Mouse (Mus musculus): ENCODE measurements at regions not wholly inside any gene's neighbourhood (a gene's known extent, or its start where the extent isn't known, plus 50 kb on each side); places are given as distances from the start of the nearest gene placed in this dataset.

DNA sequence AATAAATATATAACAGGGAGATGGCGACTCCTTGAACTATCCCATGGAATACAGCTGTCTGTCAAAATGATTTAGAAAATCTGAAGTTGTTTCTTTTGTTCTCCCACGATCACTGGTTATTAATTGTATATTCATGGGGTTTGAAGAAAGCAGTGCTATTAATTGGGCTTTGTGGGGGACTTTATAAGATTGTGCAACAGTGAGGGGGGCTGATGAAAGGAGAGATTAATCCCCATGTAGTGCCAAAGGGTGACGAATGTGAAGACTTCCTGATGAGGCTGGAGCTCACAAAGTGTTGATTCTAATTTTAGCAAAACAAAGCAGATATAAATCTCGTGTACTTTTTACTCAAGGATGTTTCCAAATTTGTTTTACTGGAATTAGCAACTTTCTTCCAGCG lies 340.0 kb upstream of the Id4 start:
- H3K27ac ChIP-seq (ENCODE audit: insufficient read depth, low read length) = no peak overlapping the region
- no peak for TF ChIP-seq CTCF (IDR thresholded peaks at IDR 0.05; ENCODE audit: borderline replicate concordance, insufficient read depth, low read length)
- no peak for TF ChIP-seq POLR2A (IDR thresholded peaks at IDR 0.05; ENCODE audit: low read depth, low read length)
- H3K4me3 ChIP-seq (ENCODE audit: insufficient read depth, low read length) = no peak overlapping the region
- H3K4me1 ChIP-seq (ENCODE audit: control insufficient read depth, insufficient read depth, low read length) = no peaks in the 10 kb centered on the region

DNA sequence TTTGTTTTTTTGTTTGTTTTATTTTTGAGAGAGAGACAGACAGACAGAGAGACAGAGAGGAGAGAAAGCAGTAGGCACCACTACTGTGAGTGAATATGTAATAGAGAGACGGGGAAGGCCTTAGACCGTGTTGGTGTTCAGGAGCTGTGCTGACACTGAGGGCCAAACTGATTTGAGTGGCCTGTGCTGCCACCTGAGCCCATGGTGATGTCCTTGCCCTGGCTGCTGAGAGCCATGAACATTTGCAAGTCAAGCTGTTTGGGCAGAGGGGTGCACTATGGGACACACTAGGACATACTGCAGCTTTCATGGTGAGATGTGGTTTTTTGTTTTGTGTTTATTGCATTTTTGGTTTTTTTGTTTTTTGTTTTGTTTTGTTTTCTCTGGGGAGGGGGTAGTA lies 320.3 kb upstream of the Id4 start:
- no peaks in the 10 kb centered on the region for H3K4me1 ChIP-seq (ENCODE audit: control insufficient read depth, insufficient read depth, low read length)
- TF ChIP-seq CTCF (IDR thresholded peaks at IDR 0.05; ENCODE audit: borderline replicate concordance, insufficient read depth, low read length) = no peak
- TF ChIP-seq POLR2A (IDR thresholded peaks at IDR 0.05; ENCODE audit: low read depth, low read length) = no peak
- H3K4me3 ChIP-seq (ENCODE audit: insufficient read depth, low read length) = no peak overlapping the region
- no peak overlapping the region for H3K27ac ChIP-seq (ENCODE audit: insufficient read depth, low read length)

DNA sequence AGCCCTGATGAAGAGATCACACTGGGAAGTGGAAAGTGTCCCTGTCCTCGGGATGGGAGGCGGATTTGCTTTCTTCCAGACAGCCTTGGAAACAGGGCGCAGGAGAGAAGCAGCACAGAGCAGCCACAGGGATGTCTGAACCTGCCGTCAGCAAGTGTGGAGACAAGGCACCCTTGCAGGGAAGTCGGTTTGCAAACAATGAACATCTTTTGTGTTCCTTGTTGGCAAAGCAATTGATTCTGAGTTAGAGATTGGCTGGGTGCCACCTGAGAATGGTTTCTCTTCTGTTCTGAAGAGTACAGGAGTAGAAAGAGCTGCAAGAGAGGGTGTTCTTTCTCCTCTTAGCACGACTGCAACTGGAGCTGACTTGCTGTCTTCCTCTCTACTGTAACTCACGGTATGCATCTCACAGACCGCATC lies 318.6 kb upstream of the Id4 start:
- Histone ChIP-seq H3K27ac (ENCODE audit: insufficient read depth, low read length) (no peak overlapping the region), H3K4me3 (ENCODE audit: insufficient read depth, low read length) (no peak overlapping the region), H3K4me1 (ENCODE audit: control insufficient read depth, insufficient read depth, low read length) (no peaks in the 10 kb centered on the region)
- TF ChIP-seq POLR2A (IDR thresholded peaks at IDR 0.05; ENCODE audit: low read depth, low read length) (no peak), CTCF (IDR thresholded peaks at IDR 0.05; ENCODE audit: borderline replicate concordance, insufficient read depth, low read length) (no peak)

DNA sequence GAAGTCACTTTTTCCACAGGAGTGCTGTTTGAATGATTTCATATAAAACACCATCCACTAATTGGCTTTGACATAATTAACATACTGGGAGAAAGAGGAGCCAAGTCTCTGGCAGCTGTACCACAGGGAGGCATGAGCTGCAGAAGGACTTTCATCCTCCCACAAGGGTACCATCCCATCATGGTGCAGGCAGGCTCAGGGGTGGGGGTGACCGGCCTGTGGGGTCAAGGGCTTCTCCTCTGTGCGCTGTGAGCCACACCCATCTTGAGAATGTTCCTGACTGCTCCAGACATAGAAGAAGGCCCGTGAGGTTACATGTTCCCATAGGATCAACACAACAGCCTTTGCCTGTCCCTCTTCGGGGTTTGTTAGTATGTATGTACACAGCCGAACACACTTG lies 317.4 kb upstream of the Id4 start:
- H3K27ac ChIP-seq (ENCODE audit: insufficient read depth, low read length) = no peak overlapping the region
- no peak for TF ChIP-seq POLR2A (IDR thresholded peaks at IDR 0.05; ENCODE audit: low read depth, low read length)
- no peak for TF ChIP-seq CTCF (IDR thresholded peaks at IDR 0.05; ENCODE audit: borderline replicate concordance, insufficient read depth, low read length)
- no peak overlapping the region for H3K4me3 ChIP-seq (ENCODE audit: insufficient read depth, low read length)
- H3K4me1 ChIP-seq (ENCODE audit: control insufficient read depth, insufficient read depth, low read length) = no peaks in the 10 kb centered on the region

DNA sequence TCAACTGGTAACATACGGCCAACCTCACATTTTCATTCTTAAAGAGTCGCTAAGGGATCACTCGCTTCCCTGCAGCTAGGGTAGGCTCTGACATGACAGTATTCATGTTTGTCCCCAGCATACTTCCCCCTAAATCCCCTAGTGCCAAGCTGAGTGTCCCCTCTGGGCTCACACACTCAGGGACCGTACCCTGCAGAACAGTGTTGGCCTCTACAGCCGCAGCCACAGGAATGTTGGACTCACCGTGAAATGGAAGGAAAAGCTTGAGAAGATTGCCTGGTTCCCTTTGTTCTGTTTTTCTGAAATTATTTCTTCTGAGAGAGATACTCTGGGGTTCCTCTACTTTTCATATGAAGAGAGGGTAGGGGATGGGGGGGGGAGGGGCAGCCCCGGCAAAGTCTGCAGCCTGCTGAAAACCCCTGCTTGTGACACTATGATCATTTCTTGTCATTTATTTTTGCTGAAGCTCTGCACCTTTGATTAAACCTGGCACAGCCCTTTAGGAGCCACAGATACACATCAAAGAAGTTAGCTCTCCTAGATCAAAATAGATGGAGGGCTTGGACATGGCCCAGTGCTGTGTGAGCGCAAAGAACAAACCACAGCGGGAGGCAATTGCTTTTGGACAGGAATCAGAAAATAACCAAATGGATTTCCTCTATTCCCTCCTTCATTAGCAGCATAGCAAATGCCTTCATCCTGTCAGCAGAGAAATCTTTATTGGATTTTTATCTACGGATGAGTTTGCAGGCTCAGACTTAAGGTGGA lies 312.7 kb upstream of the Id4 start:
- Histone ChIP-seq H3K4me1 (ENCODE audit: control insufficient read depth, insufficient read depth, low read length) (no peaks in the 10 kb centered on the region), H3K4me3 (ENCODE audit: insufficient read depth, low read length) (no peak overlapping the region), H3K27ac (ENCODE audit: insufficient read depth, low read length) (no peak overlapping the region)
- TF ChIP-seq CTCF (IDR thresholded peaks at IDR 0.05; ENCODE audit: borderline replicate concordance, insufficient read depth, low read length) = no peak
- TF ChIP-seq POLR2A (IDR thresholded peaks at IDR 0.05; ENCODE audit: low read depth, low read length) = no peak

DNA sequence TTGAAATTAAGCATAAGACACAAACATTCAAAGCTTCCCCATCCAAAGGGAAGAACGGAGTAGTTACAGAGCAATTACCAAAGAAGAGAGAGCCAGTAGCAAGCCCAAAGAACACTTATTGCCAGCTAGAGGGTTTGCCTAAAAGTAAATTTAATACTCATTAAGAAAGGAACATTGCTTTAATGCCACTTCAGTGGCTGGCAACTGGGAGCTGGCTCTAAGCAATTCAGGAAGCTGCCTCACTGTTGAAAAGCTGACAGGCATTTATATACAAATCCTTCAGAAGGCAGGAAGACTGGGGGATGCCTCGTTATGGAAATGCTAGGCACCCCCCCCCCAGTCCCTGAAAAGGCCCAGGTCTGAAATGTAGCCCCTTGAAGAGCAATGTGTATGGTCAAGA lies 310.6 kb upstream of the Id4 start:
- H3K4me1 ChIP-seq (ENCODE audit: control insufficient read depth, insufficient read depth, low read length) = no peaks in the 10 kb centered on the region
- H3K27ac ChIP-seq (ENCODE audit: insufficient read depth, low read length) = no peak overlapping the region
- H3K4me3 ChIP-seq (ENCODE audit: insufficient read depth, low read length) = no peak overlapping the region
- no peak for TF ChIP-seq CTCF (IDR thresholded peaks at IDR 0.05; ENCODE audit: borderline replicate concordance, insufficient read depth, low read length)
- no peak for TF ChIP-seq POLR2A (IDR thresholded peaks at IDR 0.05; ENCODE audit: low read depth, low read length)

DNA sequence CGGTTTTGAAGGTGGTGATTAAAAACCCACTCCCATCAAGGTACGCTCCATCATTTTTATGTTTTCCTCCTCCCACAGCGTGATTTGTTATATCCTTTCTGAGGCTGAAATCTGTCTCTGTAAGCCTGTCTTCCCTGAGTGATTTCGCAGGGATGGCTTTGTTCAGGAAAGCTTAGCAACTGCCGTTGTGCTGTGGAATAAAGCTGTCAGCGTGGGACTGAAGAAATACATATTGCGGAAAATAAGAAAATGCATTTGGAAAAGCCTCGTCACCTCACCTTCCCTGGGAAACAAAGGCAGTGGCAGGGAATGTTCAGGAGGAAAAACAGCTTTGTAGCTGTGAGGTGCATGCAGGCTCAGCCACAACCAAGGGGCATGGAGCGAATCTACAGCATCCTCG lies 310.0 kb upstream of the Id4 start:
- no peak overlapping the region for H3K27ac ChIP-seq (ENCODE audit: insufficient read depth, low read length)
- no peak overlapping the region for H3K4me3 ChIP-seq (ENCODE audit: insufficient read depth, low read length)
- TF ChIP-seq CTCF (IDR thresholded peaks at IDR 0.05; ENCODE audit: borderline replicate concordance, insufficient read depth, low read length) (no peak), POLR2A (IDR thresholded peaks at IDR 0.05; ENCODE audit: low read depth, low read length) (no peak)
- H3K4me1 ChIP-seq (ENCODE audit: control insufficient read depth, insufficient read depth, low read length) = no peaks in the 10 kb centered on the region

DNA sequence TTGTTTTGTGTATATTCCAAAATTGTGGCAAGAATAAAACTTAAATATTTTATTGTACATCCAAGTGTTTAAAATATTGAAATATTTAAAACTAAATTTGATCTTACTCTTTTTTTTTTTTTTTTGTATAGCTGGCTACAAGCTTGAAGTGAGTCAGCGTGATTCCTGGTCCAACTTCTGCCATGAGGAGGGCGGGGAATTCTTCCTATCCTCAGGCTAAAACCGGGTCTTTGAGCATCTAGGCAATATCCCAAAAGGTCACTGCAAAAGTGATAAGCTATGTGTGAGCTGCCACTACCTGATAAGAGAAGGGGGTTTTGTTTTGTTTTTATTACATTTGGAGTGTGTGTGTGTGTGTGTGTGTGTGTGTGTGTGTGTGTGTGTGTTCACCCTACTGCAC lies 308.1 kb upstream of the Id4 start:
- no peaks in the 10 kb centered on the region for H3K4me1 ChIP-seq (ENCODE audit: control insufficient read depth, insufficient read depth, low read length)
- H3K4me3 ChIP-seq (ENCODE audit: insufficient read depth, low read length) = no peak overlapping the region
- TF ChIP-seq CTCF (IDR thresholded peaks at IDR 0.05; ENCODE audit: borderline replicate concordance, insufficient read depth, low read length) = no peak
- no peak for TF ChIP-seq POLR2A (IDR thresholded peaks at IDR 0.05; ENCODE audit: low read depth, low read length)
- H3K27ac ChIP-seq (ENCODE audit: insufficient read depth, low read length) = no peak overlapping the region

DNA sequence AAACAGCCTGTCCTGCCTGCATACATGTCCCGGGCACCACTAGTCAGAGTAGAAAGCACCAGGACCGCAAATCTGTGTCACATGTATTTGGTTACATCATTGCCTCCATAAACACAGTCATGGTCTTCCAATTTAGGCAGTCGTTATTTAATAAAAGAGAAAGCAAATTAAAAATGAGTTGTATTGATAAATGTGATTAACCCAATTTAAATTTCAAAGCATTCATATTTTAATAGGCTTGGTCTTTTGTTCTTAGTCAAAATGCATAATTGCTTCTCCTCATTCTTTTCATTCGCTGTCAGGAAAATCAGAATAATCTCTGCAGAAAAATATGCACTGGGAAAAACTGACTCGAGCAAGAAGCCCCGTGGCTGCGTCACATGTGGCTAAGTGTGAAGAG lies 307.3 kb upstream of the Id4 start:
- H3K4me3 ChIP-seq (ENCODE audit: insufficient read depth, low read length) = no peak overlapping the region
- H3K4me1 ChIP-seq (ENCODE audit: control insufficient read depth, insufficient read depth, low read length) = no peaks in the 10 kb centered on the region
- no peak overlapping the region for H3K27ac ChIP-seq (ENCODE audit: insufficient read depth, low read length)
- no peak for TF ChIP-seq POLR2A (IDR thresholded peaks at IDR 0.05; ENCODE audit: low read depth, low read length)
- TF ChIP-seq CTCF (IDR thresholded peaks at IDR 0.05; ENCODE audit: borderline replicate concordance, insufficient read depth, low read length) = no peak

DNA sequence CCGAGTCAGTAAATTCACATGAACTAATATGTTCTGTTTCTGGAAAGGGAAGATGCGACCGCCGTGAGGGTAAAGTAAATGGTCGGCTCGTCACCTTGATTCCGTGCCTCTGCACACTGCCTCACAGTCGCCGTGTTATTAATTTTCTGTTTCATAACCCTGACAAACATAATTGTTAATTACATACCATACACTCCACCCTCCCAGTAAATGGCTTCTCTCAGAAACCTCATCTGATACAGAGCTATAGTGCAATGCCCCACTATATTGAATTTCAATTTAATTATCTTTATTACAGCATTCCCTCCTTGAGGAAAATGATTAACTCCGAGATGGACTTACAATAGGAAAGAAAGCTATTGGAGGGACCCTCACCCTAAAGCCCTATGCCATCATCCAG lies 305.5 kb upstream of the Id4 start:
- H3K4me3 ChIP-seq (ENCODE audit: insufficient read depth, low read length) = no peak overlapping the region
- H3K4me1 ChIP-seq (ENCODE audit: control insufficient read depth, insufficient read depth, low read length) = no peaks in the 10 kb centered on the region
- TF ChIP-seq POLR2A (IDR thresholded peaks at IDR 0.05; ENCODE audit: low read depth, low read length) (no peak), CTCF (IDR thresholded peaks at IDR 0.05; ENCODE audit: borderline replicate concordance, insufficient read depth, low read length) (no peak)
- H3K27ac ChIP-seq (ENCODE audit: insufficient read depth, low read length) = no peak overlapping the region
